Mouse (Mus musculus): Measurements from ENCODE around the gene Srgn.

The Srgn gene

DNA sequence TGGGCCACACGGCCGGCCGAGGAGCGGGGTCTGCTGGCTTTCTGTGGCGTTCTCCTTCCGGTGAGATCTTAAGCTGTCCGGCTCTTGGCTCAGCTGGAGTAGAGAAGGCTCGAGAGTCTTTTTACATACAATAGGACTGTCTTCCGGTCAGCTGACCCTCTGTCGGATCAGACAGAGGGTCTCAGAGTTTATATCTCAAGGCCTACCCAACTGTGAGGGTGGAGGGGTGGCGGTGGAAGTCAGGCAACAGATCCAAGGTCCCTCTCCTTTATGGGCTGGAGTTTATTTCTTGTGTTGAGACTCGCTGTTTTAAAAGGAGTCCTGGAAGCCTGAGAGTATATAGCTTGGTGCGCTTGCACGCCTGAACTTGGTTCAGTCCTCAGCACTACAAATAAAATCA lies at the start of gene Srgn:
Srgn (minus strand) TSS at position 101 of the 400 bp plus-strand sequence.
- in situ Hi-C loops (cut with MboI, MseI): no loop called here

DNA sequence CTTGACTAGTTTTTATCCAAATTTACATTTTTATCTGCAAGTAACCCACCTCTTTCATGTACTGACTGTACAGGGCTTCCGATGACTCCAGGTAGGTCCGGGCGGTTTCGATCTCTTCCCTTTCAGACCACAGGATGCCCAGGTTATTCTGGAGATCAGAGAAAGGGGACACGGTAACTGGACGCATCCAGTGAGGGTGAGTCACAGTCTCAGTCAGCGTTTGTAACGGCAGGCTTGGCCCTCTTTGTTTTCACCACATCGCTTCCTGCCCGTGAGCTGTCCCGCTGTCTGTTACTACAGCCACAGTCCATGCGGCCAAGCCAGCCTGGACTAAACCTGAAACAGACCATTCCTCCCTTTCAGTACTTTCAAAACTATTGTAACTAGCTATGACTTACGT lies 47.8 kb upstream of the Srgn start:
- in situ Hi-C loops (cut with MboI, MseI): no loop called here

DNA sequence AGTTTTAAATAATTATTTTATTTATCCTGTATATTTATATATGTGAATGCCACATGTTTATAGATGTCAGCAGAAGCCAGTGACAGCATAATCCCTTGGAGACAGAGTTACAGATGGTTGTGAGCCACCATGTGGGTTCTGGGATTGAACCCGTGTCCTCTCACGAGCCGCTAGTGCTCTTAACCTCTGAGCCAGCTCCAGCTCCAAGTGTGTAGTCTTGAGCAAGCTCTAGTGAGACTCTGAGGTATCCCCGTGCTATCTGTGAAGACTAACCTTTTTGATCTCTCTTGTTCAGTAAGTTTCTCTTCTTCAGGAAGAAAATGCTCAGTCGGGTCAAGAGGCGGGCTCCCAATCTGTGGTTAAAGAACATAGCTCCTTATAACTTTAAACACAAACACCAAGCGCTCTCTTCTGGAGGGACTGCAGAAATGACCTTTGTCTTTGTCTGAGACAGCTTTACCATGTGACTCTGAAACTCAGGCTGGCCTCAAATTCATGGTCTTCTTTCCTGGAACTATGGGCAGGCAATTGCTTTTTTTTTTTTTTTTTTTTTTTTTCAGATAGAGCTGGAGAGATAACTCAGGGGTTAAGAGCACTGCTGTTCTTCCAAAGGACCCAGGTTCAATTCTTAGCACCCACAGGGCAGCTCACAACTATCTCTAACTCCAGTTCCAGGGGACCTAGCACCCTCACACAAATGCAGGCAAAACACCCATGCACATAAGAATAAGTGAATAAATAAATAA lies 43.0 kb upstream of the Srgn start:
- in situ Hi-C loops (cut with MboI, MseI): no loop called here

DNA sequence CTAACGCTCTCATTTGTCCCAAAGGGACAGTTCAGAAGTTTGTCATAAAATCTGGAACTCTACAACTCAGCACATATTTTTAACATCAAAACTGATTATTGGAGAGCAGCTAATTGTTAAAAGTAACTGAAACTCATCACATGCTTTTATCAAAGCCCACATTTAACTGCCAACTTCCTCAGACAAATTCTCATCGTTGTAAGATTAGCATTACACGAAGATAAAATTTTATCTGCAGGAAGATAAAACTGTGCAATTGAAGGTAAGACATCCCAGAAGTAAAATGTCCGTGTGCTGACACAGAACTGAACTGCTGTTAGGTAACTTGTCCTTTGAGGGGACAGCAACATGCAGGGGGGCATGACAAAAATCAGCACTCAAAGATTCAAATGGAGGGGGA lies 41.6 kb upstream of the Srgn start:
- in situ Hi-C loops (cut with MboI, MseI): no loop called here

DNA sequence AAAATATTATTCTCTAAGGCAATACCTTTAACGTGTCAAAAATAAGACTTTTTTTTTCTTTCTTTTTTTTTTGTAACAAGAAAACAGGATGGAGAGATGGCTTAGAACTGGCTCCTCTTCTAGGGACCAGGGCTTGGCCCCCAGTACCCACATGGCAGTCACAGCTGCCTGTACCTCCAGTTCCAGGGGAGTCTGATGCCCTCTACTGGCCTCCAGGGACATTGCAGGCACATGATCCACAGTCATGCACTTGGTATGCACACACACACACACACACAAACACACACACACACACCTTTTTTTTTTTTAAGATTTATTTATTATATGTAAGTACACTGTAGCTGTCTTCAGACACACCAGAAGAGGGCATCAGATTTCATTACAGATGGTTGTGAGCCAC lies 30.5 kb upstream of the Srgn start:
- in situ Hi-C loops (cut with MboI, MseI): loop anchor here (10.0 kb wide), 2 partner anchors 293 to 867 kb away; partner anchors contain the start of gene Gm7075

GRCm38 (mm10) chr10:62556558-62556901 lies 29.3 kb upstream of the Srgn start:
- in situ Hi-C loops (cut with MboI, MseI): loop anchor here (10.0 kb wide), 2 partner anchors 292 to 868 kb away; partner anchors contain the start of gene Gm7075

GRCm38 (mm10) chr10:62555705-62556557 lies 28.7 kb upstream of the Srgn start:
- in situ Hi-C loops (cut with MboI, MseI): loop anchor here (10.0 kb wide), 2 partner anchors 291 to 869 kb away; partner anchors contain the start of gene Gm7075

DNA sequence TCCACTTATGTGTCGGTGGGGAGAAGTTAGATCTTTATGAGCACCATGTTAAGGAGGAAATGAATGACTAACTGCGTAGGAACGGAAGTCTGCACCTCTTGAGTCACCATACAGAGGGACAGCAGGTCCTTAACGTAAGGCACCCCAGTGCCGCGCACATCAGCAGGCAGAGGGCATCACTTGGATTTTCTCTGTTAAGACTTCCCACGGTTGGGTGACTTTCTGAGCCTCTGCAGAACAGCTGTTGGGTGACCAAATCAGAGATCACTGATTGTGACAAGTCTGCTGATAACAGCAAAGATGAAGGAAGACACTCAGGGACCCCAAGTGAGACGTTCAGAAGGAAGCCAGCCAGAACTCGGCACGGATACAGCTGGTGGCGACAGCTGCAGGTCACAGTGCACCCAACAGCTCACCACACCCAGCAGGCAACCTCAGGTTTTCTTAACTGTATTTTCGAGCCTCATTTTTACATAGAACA lies 26.4 kb upstream of the Srgn start:
- in situ Hi-C loops (cut with MboI, MseI): loop anchor here (10.0 kb wide), 2 partner anchors 289 to 871 kb away; partner anchors contain the start of gene Gm7075

DNA sequence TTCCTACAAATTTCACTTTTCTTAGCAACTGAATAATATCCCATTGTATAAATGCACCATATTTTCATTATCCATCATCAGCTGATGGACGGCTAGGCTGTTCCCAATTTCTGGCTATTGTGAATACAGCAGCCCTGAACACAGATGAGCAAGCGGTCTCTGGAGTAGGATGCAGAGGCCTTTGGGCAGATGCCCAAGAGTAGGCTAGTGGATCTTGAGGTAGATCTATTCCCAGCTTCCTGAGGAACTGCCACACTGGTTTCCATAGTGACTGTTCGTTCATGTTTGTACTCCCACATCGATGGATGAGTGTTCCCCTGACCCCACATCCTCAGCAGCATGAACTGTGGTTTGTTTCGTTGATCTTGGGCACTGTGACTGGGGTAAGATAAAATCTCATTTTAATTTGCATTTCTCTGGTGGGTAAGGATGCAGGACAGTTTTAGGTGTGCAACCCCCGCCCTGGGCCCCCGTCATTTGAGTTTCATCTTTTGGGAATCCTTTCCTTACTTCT lies 23.6 kb upstream of the Srgn start:
- in situ Hi-C loops (cut with MboI, MseI): loop anchor here (10.0 kb wide), 2 partner anchors 286 to 874 kb away; partner anchors contain the start of gene Gm7075

- in situ Hi-C loops (cut with MboI, MseI): loop anchor here (10.0 kb wide), 2 partner anchors 285 to 875 kb away; partner anchors contain the start of gene Gm7075
Observed at GRCm38 (mm10) chr10:62549523-62550166, 22.4 kb upstream of the Srgn start.

- in situ Hi-C loops (cut with MboI, MseI): no loop called here
Observed at GRCm38 (mm10) chr10:62546441-62546840, 19.2 kb upstream of the Srgn start.

GRCm38 (mm10) chr10:62545759-62546158 lies 18.5 kb upstream of the Srgn start:
- in situ Hi-C loops (cut with MboI, MseI): no loop called here

- in situ Hi-C loops (cut with MboI, MseI): loop anchor here (5.0 kb wide), 1 partner anchor 37 kb away; no protein-coding TSS in a partner anchor
Observed at GRCm38 (mm10) chr10:62544316-62544715, 17.1 kb upstream of the Srgn start.

- in situ Hi-C loops (cut with MboI, MseI): loop anchor here (5.0 kb wide), 1 partner anchor 36 kb away; no protein-coding TSS in a partner anchor
Observed at GRCm38 (mm10) chr10:62543399-62543808, 16.2 kb upstream of the Srgn start.

GRCm38 (mm10) chr10:62542928-62543327 lies 15.7 kb upstream of the Srgn start:
- in situ Hi-C loops (cut with MboI, MseI): loop anchor here (5.0 kb wide), 1 partner anchor 36 kb away; no protein-coding TSS in a partner anchor

GRCm38 (mm10) chr10:62542507-62542906 lies 15.3 kb upstream of the Srgn start:
- in situ Hi-C loops (cut with MboI, MseI): loop anchor here (5.0 kb wide), 1 partner anchor 35 kb away; no protein-coding TSS in a partner anchor

DNA sequence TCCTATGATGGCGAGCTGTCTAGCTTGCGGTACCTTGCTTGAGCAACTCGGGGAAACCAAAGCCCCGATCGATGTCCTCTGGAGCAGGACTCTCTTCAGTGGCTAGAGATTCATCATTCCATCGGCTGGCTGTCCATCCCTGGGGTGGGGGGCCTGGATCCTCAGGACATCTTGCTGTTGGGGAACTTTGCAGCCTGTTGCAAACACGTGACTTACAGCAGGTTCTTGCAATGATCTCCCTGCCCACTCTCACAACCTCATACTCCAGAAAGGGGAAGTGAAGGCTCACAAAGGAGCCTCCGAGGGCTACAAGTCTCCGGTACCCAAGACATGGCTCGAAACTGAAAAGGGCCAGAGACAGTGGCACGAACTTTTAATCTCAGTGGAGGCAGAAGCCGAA lies 14.2 kb upstream of the Srgn start:
- in situ Hi-C loops (cut with MboI, MseI): loop anchor here (5.0 kb wide), 1 partner anchor 34 kb away; no protein-coding TSS in a partner anchor

DNA sequence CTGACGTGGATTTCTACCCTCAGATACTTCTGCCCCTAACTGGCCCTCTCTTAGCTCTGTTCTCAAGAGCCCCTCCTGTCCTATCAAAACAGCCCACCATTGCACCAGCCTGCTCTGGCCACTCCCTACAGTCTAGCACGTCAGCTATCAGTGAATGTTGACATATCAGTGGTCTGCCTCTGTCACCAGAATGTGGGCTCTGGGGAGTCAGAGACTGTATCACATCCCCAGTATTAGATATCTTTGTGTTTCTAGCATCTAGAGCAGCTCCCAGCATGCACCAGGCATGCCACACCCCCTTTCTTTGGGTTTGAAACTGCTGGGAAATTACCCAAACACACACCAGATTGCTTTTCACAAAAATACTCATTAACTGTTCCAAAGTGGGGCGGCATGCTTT lies 13.5 kb upstream of the Srgn start:
- in situ Hi-C loops (cut with MboI, MseI): loop anchor here (5.0 kb wide), 1 partner anchor 33 kb away; no protein-coding TSS in a partner anchor

DNA sequence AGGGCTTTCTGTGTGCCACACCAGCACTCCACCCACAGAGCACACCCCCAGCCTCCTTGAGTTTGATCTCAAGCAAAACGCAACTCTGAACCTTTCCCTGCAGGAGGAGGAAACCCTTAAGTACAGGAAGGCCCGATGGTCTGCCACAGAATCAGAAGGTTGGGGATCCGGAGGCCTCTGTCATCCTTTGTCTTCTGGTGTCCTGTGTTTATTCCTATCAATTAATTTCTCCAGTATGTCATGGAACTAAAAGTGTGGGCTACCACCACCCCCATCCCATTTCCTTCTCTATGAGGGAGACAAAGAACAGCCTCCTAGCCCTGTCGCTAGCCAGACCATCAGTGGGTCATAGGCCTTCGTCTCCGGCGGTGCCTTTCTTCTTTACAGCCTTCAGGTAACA lies 7.3 kb upstream of the Srgn start:
- in situ Hi-C loops (cut with MboI, MseI): no loop called here

DNA sequence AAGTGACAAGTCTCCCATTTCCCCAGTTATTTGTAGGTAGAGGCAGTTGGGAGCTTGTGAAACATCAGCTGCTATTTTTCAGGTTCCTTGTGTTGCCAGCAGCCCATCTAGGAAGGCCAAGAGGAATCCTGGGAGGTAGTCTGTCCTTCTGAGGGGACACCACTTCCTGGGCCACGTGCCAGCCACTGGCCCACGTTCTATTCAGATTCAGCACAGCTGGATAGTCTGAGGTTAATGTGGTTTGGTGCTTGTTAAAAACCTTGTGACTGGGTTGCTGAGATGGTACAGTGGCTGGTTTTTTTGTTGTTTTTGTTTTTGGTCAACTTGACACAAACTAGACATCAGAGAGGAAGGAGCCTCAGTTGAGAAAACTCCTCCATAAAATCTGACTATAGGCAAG lies 5.6 kb upstream of the Srgn start:
- in situ Hi-C loops (cut with MboI, MseI): no loop called here

DNA sequence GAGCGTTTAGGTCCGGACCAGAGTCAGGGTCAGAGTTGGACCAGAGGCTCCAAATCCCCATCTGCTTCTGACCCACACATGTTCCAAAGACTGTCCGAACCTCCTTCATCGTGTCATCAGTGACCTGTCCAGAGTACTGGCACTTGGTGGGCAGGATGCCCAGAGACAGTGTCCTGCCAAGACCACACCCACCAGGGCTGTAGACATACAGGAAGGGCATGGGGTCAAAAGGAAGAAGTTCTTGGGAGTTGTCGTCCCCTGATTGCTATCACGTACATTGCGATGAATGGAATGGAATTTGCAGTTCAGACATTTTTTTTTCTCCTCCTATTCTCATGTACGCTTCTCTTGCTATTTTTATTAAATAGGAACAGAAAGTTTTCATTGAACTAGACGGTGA lies 2.9 kb upstream of the Srgn start:
- in situ Hi-C loops (cut with MboI, MseI): no loop called here
